Mouse (Mus musculus): ENCODE measurements at regions not wholly inside any gene's neighbourhood (a gene's known extent, or its start where the extent isn't known, plus 50 kb on each side); places are given as distances from the start of the nearest gene placed in this dataset.

DNA sequence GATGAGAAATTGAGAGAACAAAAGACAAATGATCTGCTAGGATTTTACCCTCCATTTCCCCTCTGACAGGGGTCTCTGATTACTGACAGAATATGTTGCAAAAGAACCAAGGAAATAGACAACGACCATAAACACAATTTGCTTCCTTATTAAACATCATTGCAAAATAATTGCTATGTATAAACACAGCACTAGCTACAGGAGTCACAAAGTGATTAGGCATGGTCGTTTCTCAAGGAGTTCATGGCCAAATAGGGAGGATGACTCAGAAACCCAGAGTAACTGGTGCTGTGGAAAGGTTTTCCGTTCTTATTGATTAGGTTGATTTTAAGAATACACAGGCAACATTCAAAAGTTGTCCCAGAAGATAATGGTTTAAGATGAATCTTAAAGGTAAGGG lies 180.4 kb downstream of the Gm12728 start:
- no peak for DNase-seq

DNA sequence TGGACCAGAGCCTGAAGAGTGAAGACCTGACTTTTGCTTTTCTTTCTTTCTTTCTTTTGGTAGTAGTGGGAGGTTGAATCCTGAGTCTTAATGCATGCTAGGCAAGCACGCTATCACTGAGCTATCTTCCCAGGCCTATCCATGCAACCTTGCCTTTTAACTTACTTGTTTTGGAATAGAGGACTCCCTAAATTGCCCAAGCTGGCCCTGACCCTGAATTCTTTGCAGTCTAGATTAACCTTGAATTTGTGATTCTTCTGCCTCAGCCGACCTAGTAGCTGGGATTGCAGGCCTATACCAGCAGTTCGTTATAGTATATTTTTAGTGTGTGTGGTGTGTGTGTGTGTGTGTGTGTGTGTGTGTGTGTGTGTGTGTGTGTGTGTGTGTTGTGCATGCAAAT lies 183.1 kb downstream of the Gm12728 start:
- DNase-seq = no peak

DNA sequence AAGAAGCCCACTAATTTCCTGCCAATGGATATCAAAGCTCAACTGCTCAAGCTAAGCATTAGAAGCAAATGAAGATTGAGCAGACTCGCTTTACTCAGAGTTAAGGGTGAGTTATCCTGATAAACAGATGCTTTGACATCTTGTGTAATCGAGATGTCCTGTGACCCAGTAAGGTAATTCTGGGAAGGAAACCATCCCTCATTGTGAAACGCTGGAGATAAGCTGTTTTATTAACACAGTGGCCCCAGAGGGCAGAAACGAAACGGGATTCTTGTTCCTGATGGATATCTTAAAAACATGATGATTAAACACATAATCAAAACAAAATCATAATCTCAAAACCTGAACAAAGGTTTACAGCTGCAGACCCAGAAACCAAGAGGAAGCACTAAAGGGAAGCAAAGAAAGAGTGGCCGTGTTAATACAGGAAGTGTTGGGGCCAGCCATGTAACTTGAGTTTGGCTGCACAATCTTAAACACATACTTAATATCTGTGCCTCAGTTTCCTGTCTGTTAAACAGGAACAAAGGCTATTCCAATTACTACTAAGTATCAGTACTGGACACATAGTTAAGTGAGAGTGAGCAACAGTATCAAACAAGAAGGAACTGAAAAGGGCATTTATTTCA lies 184.2 kb downstream of the Gm12728 start:
- DNase-seq = no peak

DNA sequence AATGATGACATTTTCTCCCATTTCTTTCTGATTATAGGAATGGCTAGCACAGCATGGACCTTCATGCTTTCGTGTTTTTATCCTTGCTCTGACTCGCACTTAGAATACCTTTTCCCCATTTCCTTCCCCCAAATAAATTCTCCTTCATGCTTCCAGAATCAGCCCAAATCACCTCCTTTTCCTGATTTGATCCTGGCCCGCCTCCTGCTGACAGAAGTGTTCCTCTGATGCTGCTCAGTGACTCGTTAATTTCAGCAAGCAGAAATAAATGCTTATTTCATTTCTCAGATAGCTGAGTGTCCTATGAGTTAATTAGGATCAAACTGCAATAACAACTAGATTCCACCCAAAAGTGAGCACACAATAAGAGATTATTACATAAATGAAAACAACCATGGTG lies 185.3 kb downstream of the Gm12728 start:
- DNase-seq = no peak

DNA sequence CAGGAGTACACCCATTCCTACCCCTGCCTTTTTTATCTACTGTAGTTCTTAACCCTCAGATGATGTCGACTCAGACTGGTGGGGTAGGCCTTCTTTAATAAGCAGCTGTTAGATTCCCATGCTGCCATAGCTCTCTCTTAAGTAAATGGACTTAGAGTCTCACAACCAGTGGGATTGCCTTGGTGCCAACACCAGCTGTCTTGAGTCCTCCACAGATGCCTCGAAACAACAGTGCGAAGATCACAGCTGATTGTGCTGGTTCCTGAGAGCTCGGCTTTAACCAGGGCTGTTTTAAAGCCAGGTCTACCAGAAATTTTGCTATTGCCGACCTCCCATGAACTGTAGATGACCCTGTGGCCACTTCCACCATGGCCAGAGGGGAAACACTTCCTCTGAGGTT lies 189.4 kb downstream of the Gm12728 start:
- DNase-seq = no peak

DNA sequence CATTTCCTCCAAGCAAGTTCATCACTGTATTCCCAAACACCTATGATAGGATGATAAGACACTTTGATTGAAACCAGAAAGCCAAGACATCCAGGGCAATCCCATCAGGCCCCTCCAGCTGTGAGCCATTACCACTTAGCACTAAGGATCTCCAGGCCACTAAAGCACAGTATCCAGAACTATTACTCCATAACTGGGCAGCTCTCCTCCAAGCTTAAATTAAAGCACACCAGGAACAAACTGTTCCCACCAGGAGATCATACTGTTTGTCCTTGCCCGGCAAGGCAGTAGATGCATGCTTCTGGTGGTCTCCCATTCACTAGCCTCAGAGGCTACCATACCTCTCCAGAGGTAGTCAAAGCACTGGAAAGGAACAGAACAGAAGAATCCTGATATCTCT lies 193.3 kb downstream of the Gm12728 start:
- no peak for DNase-seq

DNA sequence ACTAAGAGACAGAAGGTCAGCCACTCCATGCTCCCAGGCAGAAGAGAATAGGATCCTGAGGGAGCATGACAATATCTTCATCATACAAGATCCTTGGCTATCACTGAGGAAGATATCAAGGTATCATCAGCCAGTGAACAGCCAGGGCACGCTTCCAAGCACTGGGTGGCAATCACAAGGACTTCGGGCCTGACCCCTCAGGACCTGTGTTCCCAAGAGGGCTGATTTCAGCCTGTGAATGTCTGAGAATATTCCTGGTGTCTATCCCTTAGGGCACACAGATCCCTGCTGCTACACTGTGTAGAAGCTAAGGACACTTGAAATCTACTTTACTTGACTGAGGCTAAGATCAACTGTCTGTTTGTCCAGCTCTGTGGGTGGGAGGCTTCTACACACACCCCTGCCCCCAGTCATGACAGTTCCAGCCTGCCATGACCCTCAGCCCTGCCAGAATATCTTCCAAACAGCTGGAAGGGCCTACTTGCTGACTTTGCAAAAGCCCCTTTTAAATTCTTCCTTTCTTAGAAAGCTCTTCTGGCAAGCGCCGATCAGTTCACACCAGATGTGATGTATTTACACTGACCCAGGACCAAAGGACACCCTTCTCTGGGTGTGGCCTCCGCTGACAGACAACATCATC lies 198.4 kb downstream of the Gm12728 start:
- DNase-seq = no peak

DNA sequence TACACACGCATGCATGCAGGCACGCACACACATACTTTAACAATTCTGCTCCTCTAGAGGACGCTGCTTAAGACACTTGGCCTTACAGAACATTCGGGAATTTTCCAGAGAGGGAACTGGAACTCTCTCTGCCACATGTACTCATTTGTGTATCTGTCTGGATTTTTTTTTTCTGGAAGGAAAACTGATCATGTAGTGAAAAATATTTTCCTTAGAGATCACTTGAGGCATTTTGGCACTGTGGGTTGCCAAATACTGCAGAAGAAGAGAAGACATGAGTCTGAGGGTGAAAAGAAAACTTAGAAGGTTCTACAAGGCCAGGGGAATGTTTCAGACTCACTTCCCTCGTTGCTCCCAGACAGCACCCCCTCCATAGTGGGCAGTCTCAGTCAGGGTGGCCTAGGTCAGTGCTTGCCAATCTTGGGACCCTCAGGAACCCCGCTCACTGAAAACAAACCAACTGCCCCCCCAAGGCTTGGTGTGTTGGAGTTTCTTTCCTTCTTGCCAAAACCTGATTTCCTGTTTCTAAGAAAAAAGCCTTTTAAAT lies 203.0 kb downstream of the Gm12728 start:
- DNase-seq = no peak

DNA sequence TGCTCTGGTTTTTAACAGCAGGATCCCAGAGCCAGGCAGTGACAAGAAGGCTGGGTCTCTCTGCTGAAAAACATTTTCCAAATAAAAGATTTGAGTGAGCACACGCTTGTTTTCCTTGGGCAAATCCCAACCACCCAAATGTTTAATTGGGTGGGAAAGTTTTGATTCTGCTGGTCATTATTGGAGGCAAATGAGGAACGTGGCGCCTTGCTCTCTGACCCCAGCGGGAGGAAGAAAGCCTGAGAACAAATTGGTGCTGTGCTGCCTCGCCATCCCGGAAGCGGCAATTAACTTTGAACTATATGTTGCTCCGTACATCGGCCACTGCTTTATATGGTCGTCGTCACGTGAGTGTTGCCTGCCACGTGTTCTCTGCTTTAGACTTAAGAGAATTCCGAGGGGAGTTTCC lies 204.7 kb downstream of the Gm12728 start:
- no peak for DNase-seq

DNA sequence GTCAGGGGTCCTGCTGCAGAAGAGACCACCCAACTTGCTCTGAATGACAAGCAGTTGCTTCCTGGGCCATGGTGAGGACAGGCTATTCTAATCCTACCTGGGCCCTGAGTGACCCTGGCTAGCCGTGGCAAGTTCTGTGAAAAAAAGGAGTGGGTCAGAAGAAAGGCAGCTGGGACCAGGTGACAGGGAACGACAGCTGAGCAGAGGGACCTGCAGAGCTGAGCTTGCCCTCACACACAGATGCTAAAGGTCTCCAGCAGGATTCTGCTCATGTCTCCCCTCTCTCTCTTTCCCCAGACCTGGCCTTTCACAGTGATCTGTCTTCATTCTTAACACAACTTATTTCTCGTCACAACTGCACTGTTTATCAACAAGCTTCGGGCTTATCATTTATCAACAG lies 206.4 kb downstream of the Gm12728 start:
- DNase-seq = no peak

DNA sequence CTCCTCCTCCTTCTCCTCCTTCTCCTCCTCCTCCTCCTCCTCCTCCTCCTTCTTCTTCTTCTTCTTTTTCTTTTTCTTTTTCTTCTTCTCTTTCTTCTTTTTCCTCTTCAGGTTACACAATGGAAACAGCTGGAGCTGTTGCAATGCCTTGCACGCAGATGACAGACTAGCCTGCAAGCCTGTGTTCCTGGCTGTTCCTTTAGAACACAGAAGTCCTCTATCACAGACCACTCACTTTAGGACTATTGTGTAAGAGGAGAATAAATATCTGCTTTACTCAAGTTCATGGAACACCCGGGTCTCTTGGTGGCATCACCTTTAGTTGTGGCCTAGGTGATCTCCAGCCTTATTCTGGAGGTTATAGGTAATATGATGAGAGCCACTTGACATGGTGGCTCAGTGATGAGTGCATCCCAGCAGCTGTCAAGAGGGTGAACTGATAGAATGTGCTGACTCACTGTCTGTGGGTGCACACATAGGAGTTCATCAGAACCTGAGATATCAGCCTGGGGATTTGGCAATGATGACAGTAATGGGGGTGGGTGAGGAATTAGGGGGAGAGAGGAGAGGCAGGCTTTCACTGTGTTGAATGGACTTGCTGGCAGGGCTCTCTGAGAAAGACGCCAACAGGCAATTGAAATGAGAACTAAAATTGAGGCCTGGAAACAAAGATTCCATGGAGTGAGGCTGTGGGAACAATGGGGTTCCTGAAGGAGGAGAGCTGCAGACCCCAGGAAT lies 207.4 kb downstream of the Gm12728 start:
- DNase-seq = no peak

DNA sequence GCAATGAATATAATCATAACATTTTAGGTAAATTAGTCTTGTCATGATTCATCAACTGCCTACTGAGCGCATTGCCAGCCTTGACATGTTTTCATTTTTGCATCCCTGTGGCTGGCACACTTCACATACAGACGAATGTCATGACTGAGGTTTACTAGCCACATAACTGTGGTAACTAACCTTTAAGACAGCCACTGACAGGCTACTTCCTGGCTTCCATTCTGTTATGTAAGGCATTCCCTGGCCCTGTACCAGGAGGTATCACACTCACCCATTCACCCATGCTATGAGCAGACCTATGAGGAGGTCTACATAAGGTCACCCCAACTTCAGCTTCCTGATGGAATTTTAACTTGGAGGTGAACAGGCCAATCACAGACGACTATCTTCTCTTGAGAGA lies 212.8 kb downstream of the Gm12728 start:
- DNase-seq = no peak

DNA sequence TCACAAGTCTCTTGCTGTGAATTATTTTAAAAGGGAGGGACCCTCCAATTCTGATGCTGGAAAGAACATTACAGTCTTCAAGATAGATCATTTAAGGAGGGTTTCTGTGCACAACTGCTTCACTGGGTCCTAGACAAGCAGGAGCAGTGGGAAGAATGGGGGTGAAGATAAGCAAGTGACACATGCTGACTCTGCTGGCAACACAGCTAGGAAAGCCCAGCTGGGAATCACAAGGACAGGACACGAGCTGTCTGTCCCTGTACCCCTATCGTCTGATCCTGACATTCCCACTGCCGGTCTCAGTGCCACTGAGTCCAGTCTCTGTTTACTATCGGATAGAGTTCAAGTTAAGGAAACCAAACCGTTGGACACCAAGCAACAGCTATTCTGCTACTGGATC lies 216.3 kb downstream of the Gm12728 start:
- no peak for DNase-seq

DNA sequence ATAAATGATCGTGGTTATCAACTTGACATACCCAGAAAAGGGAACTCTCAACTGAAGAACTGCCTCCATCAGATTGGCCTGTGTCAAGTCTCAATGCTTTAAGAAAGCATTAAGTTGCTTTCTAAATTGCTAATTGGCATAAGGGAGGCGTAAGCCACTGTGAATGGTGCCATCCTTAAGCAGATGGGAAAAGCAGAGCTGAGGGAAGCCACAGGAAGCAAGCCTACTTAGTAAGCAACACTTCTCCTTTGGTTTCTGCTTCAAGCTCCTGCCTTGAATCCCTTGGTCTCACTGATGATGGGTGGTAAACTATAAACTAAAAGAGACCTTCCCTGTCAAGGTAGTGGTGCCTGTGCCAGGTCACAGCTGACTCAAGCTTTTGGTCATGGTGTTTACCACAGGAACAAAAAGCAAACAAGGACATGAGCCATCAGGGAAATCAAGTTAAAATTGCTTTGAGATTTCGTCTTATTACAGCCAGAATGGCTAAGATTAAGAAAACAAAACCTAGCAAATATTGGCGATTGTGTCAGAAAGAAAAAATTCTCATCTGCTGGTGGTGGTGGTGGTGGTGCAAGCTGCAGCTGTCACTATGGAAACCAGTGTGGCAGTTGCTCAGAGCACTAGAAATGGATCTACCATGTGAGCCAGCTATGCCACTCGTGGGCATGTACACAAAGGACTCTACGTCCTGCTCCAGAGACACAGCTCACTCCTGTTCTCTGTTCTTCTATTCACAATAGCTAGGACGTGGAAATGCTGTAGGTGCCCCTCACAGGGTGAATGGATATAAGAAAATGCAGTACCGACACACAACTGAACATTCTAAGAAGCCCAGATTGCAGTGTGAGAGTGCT lies 217.9 kb downstream of the Gm12728 start:
- no peak for DNase-seq

DNA sequence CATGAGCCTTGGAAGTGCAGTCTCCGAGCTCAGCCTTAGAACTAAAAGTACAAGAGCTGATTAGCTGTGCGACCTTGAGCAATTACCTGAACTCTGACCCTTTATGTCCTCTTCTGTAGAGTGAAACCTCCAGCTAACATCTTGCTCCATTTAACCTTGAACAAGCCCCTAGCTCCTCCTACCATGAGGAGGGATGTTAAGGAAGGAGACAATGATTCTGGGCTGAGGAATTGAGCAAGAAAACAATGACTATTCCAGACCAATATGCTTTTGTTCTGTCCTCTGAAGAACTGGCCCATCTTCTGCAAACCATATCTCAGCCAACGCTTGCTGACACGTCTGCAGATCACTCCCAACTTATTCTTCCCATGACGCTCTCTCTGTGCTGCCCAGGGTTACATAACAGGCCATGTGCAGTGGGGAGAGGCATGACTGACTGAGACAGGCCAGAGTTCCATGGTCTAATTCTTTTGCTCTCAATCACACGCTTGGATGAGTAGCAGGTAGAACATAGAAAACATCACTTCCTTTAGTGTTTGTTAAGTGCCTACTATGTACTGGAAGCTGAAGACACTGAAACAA lies 227.5 kb downstream of the Gm12728 start:
- no peak for DNase-seq

DNA sequence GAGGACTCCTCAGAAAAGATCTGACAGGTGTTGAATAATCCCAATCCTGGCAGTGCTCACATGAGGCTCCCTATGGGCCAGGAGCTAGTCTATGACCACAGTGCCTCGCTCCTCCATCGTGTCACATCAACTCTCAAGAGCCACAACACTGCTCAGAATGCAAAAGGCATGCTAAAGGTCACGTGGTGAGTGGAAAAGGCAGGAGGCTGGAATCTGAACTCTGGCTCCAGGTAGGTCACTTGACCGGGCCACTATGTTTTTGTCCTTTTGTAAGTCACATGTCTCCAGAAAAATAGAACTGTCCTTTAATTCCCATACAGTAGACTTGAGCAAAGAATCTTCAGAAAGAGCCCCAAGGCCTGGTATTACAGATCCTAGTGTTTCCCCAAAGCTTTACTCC lies 229.3 kb downstream of the Gm12728 start:
- DNase-seq = no peak

DNA sequence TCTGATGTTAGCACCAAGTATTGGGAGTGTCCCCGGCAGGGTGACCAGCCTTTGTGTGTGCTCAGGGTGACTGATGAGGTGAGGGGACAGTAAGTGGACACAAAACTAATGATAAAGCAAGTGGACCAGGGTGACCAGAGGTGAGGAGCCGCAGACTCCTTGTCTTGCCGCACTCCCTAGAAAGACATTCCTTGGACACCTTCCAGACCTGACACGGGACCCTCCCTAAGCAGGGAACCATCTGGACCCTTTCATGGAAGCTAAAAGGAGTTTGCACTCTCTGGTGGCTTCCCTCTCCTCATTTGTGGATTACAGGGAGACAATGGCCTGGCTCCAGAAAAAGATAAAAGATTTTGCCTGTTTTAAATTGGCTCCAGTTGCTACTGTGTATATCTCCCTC lies 230.7 kb downstream of the Gm12728 start:
- DNase-seq = no peak

DNA sequence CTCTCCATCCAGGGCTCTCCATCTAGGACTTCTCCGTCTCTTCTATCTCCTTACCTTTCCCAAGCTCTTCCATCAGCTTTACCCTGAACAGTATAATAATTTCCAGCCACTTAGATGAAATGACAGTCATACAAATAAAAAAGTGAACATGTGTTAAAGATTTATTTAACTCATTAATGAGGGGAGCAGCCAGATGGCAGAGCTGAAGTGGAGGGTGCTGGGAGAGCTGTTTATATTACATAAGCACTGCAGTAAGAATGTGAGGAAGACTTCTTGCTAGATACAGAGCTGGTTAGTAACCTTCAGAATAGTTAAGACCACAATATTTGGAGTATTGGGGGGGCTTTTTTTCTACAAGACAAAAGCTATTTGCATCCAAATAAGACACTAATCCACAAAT lies 234.9 kb downstream of the Gm12728 start:
- DNase-seq = no peak

DNA sequence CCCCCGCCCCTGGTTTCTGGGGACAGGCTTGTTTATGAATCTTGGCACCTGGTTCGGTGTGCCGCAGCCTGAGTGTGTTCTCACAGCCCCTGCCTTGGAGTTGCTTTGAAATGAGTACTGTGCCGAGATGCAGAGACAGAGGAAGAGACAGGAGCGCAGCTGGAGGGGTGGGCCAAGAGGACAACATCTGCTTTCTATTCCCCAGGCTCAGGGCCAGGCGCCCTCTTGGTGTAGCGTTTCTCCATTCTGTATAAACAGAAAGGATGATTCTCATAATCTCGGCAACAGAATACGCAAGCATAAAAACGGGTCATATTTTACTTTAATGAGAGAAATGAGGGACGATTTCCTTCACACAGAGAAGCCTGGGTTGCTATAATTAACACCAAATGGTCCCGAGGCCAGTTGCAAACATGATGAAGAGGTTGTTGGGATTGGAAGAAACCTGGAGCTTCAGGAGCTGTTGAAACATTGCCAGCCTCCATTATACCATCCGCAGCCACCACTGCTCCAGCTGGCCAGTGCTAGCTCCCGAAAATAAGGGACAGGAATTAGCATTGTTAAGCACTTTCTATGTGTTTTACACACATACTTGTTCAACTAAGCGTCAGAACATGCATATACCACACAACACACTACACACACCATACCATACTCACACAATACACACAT lies 236.4 kb downstream of the Gm12728 start:
- no peak for DNase-seq

DNA sequence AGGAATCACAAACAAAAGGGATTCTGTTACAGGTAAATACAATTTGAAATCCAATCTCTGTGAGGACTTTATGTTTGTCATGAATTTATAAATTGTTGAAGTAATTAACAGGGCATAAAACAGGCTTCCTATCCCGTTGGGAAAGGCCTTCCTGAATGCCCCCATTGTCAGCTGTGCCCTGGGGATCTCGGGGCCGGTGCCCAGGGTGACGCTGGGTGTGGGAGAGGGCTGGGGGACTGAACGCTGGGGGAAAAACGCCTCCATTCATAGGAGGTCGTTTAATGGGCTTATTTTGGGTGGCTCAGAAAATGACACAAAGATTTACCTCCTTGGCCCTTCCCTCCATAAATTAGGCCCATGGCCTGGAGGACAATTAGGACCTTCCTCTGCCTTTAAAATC lies 250.7 kb downstream of the Gm12728 start:
- no peak for DNase-seq

DNA sequence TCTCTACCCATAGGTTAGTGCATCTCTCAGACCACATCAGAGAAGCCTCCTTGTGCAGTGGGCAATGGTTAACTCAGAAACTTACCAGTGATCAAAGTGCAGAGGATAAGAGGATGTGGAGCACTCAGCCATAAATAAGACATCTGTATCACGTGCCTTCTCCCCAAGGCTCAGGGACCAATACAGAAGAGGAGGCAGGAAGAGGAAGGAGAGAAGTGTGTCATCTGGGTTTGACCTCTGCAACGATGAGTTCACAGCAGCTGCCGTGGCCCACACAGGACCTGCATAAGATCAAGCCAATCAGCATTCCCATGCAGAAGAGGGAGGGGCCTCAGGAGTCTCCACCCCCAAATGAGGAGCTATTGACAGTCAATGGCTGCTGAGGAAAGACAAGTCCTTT lies 252.8 kb downstream of the Gm12728 start:
- DNase-seq = no peak

DNA sequence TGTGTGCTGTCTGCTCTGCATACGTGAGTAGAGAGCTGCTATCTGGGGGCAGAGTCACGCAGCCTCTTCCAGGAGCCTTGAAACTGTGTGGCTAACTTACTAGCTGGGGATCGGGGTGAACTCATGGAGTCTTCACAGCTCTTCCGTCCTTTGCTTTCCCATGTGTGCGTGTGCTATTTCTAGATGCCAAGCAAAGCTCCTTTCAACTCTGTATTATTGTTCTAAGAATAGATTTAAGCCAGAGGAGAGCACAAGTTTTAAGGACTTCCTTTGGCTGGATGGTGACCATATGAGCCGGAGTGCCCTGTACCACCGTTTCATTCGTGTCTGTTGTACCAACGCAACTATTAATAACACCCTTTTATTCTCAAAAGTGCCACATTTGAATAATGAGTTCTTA lies 254.0 kb downstream of the Gm12728 start:
- no peak for DNase-seq

All from spleen, adult 18-20 months (tissue).